Mouse (Mus musculus): ENCODE results near the gene Olfr871.
"Not testable (repeated sequence)": the region's sequence is repeated elsewhere in the genome, so short reads cannot be mapped to it uniquely, and the experiment has no call there.

Olfr871 gene

DNA sequence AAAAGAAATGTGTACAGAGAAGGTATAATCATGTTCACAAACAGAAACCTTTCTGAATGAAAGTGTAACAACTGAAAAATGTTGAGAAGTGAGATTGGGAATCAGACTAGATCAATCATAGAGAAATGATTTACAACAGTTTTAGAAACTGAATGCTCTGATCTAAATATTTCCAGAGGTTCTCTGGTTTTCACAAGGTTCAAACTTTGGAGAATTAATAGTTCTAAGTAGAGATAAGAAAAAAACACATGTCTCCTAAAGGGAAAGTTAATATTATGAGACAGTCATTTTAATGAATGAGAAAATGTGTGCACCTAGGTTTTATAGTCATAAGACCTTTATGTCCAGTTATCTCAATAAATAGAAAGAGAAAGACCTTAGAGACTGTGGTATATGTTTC is at the start of gene Olfr871:
Gene Olfr871 (plus strand): TSS at position 301 of the 400 bp plus-strand sequence.
- no peak for DNase-seq

DNA sequence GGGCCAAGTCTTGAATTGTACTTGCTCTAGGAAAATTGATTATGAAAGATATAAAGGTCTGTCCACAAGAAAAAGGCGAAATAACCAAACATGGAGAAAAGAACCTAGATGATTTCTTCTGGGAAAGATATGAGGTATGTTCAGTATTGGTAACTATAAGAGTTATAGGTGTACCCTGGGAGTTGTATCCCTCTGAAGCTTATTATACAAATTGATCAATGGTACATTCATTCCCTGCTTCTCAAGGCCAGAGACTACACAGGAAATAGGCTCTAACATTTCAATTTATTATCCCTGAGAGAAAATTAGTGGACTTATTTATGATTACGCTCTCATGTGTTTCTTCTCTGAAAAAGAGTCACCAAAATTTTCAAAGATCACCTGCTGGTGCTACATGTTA is 38.0 kb upstream of the Olfr871 start, which contains the start of gene Olfr870:
Gene Olfr870 (minus strand): TSS at position 101 of the 400 bp plus-strand sequence.
- DNase-seq = no peak

DNA sequence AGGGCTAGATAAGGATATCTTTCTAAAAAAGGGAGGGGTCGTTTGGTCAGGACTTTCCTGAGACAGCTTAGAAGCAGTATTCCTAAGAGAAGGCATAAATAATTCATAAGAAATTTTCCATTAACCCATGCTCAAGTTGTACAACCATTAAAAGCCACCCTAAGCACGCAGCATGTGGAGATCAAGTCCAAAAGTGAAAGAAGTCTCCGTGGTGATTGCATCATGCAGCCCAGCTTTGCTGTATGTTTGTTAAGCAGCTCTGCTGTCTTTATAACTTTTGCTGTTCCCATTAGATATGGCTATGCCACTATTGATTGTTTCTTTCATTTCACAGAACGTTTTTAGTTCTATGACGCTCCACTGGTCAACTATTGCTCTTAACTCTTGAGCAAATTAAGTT is 32.5 kb upstream of the Olfr871 start:
- no peak for DNase-seq

DNA sequence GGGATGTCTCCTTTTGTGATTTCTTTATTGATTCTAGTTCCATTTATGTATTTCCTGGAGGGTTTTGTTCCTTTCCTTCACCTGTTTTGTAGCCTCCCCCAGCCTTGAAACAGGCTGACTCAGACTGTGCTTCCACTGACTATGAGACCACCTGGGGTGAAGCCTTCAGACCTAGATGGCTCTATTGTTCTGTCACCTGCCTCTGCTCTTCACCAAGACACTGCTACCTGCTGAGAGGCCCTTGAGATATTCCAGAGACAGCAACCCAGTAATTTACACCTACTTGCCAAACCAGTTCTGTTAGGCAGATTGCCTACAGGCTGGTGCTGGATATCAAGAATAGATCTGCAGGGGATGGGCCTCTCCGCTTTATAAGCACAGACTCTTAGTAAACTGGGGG is 9.9 kb upstream of the Olfr871 start:
- no peak for DNase-seq

DNA sequence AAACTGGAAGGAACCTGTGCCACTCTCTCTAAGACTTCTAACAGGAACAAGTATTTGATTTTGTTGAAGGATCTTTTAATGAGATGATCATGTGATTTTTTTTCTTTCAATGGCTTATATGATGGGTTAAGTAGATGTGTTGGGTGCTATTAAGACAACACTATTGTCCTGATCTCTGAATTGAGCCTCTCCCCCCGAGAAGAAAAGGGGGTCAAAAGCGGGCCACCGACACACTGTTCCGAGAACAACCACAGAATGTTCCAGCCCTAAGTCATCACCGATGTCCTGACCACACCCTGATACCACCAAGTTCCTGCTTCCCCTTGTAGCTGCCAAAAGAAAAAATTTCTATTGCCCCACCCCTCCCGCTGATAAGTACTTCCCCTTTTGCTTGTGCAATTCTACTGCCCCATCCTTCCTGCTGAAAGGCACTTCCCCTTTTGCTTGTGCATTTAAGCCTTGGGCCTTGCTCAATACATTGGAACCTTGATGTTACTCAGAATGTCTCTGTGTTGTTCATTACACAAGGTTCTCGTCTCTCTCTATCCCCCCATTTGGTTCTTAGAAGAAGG is 8.5 kb upstream of the Olfr871 start:
- not testable (repeated sequence) for DNase-seq

DNA sequence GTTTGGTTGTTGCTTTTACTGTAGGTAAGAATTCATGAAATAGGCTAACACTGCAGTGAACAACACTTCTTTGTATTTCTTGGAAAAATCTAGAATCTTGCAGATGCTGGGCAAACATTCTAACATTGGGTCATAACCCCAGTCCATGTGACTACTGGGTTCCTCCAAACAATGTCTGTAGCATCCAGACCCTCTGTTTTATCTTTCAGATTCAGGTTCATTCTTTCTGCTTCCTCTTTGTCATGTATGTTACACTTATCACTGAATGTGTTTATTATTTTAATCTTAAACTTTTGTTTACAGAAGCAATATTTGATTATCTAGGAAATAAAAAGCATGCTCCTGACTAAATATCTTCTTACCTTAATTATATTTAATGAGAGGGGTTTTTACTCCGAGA is 1.2 kb upstream of the Olfr871 start:
- DNase-seq = no peak

DNA sequence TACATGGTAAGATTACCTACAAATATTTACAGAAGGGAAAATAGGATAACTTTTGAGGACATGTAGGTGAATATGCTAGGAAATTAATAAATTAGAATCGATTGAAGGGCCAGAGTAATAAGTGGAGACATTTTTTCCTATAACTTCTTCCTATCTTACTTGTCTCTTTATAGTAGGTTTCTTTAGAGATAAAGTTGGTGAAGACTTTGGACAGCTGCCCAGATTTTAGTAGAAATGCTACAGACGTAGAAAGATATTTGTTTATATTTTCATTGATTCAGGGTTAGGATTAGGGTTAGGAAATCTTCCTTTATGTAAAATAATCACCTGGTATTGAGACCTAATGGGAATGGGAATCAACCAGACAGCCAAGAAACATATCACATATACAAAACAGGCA is 530 bp upstream of the Olfr871 start:
- DNase-seq = no peak

DNA sequence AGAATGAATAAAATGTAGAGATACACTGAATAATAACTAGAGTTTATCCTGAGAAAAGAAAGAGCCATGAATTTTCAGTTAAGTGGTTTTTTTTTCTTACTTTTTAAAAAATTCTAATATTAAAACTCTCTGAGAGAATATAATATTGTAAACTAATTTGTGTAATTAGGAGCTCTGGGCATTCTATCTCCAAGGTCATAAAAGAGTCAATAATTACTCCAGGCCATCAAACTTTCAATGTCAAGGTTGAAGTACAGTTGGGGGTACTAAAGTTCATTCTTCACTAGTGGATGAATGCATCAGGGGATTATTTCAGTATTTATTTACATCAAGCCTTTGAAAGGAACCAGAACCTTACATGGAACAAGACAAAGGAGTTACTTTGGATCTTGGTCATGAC is 24.8 kb downstream of the Olfr871 start, which contains the start of gene Olfr872:
Gene Olfr872 (plus strand): TSS at position 301 of the 400 bp plus-strand sequence.
- no peak for DNase-seq

DNA sequence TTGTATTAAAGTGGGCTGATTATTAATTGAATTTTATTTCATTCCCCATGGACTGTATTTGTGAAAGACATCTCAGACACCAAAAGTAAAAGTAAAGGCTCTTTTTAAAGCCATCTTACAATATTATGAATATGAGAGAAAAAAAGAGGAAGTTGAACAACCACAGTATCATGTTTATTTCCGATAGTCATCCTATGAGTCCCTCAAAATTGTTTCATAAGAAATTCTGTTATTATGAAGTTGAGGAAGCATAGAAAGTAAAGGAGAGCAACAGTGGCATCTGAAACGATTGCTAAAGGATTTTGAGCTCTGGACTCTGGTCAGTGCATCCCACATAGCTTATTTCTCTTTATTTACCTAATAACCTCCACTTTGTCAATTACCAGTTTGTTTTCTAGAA is 25.4 kb downstream of the Olfr871 start:
- DNase-seq = no peak
